Mouse (Mus musculus): ENCODE measurements around the gene Insr. TPM values are rescaled to one million over a fixed set of nuclear protein-coding genes. Genes with fewer than 3 reads are reported as not detected.

Insr gene
- total and polyA plus RNA-seq, 3 experiments, result 5.3 to 7.6 TPM; not detected in 1

GRCm38 (mm10) chr8:3280266-3280910, 971 bp upstream of the Insr start:
- H3K36me3 ChIP-seq (ENCODE audit: control insufficient read depth in 1 of 2, insufficient read depth in 2 of 2, low read length in 2 of 2), result no peaks in the 10 kb centered on the region; a peak in 2 of 4 replicates
- peaks cover 17% of the 10 kb centered on the region for H3K79me2 ChIP-seq (ENCODE audit: control insufficient read depth, insufficient read depth, low read length, poor library complexity)
- no peak for TF ChIP-seq POLR2AphosphoS2 (IDR thresholded peaks at IDR 0.05; ENCODE audit: low read length)
- TF ChIP-seq USF2 (IDR thresholded peaks at IDR 0.05; ENCODE audit: borderline replicate concordance in 1 of 2, insufficient read depth in 1 of 2, low read depth in 1 of 2, low read length in 2 of 2), result no peak
- 0 out of 2 replicates have a peak, but pooled peaks have one; percentile 44 for TF ChIP-seq MYC (IDR thresholded peaks at IDR 0.05; ENCODE audit: low read depth, low read length)
- TF ChIP-seq MAX (IDR thresholded peaks at IDR 0.05; ENCODE audit: low read length), result peak; percentile 77
- no peak for TF ChIP-seq GATA1 (IDR thresholded peaks at IDR 0.05; ENCODE audit: low read depth, low read length)
- TF ChIP-seq ELF1 (IDR thresholded peaks at IDR 0.05; ENCODE audit: low read depth, low read length), result no peak
- peak; percentile 55 for TF ChIP-seq MXI1 (IDR thresholded peaks at IDR 0.05; ENCODE audit: low read depth, low read length)
- TF ChIP-seq SMC3 (IDR thresholded peaks at IDR 0.05; ENCODE audit: low read depth, low read length), result 0 out of 2 replicates have a peak, but pooled peaks have one; percentile 2
- peak; percentile 59 for TF ChIP-seq USF1 (IDR thresholded peaks at IDR 0.05; ENCODE audit: low read depth, low read length)
- no peak for TF ChIP-seq ZNF384 (IDR thresholded peaks at IDR 0.05; ENCODE audit: low read depth, low read length)
- TF ChIP-seq CTCF (IDR thresholded peaks at IDR 0.05 in 2 of 3, conservative IDR thresholded peaks at IDR 0.05 in 1 of 3; ENCODE audit: control insufficient read depth in 1 of 3, insufficient read depth in 1 of 3, low read depth in 2 of 3, low read length in 3 of 3, poor library complexity in 1 of 3, severe bottlenecking in 1 of 3), result peak in 1 of 3 experiments; percentile 12; a peak in 1 of 6 replicates
- no peak overlapping the region for H3K27ac ChIP-seq (ENCODE audit: control insufficient read depth, low read depth, low read length)
- H3K4me1 ChIP-seq (ENCODE audit: control insufficient read depth in 1 of 2, insufficient read depth in 2 of 2, low read length in 2 of 2), result peaks cover 3 to 4% of the 10 kb centered on the region in 2 experiments; a peak in 1 of 4 replicates
- peak; percentile 64 for DNase-seq (ENCODE audit: low read depth, low spot score)
- H3K27me3 ChIP-seq (ENCODE audit: control insufficient read depth in 1 of 2, insufficient read depth in 2 of 2, low read length in 2 of 2), result no peaks in the 10 kb centered on the region
- H3K9ac ChIP-seq (ENCODE audit: control insufficient read depth, low read depth, low read length, poor library complexity, severe bottlenecking), result peak overlapping the region; percentile 64
- no peaks in the 10 kb centered on the region for H3K9me3 ChIP-seq (replicated peaks; ENCODE audit: insufficient read depth, low read length)
- peak overlapping the region; percentile 69 to 87 for H3K4me3 ChIP-seq (ENCODE audit: control insufficient read depth in 1 of 2, insufficient read depth in 1 of 2, low read depth in 2 of 2, low read length in 2 of 2)

GRCm38 (mm10) chr8:3279721-3280077, 282 bp upstream of the Insr start:
- H3K79me2 ChIP-seq (ENCODE audit: control insufficient read depth, insufficient read depth, low read length, poor library complexity), result peaks cover 17% of the 10 kb centered on the region
- peaks cover 3 to 4% of the 10 kb centered on the region in 2 experiments; a peak in 1 of 4 replicates for H3K4me1 ChIP-seq (ENCODE audit: control insufficient read depth in 1 of 2, insufficient read depth in 2 of 2, low read length in 2 of 2)
- no peak for DNase-seq (ENCODE audit: low read depth, low spot score)
- TF ChIP-seq BHLHE40 (IDR thresholded peaks at IDR 0.05; ENCODE audit: borderline replicate concordance, low read depth, low read length) (no peak), POLR2A (IDR thresholded peaks at IDR 0.05; ENCODE audit: control insufficient read depth in 1 of 2, insufficient read depth in 1 of 2, low read depth in 1 of 2, low read length in 2 of 2, poor library complexity in 1 of 2) (no peak), JUND (IDR thresholded peaks at IDR 0.05; ENCODE audit: low read depth, low read length) (no peak), CHD1 (IDR thresholded peaks at IDR 0.05; ENCODE audit: low read depth, low read length) (no peak), KAT2A (conservative IDR thresholded peaks at IDR 0.05; ENCODE audit: low read depth, low read length) (no peak), MYC (IDR thresholded peaks at IDR 0.05; ENCODE audit: low read depth, low read length) (no peak), ZNF384 (IDR thresholded peaks at IDR 0.05; ENCODE audit: low read depth, low read length) (no peak), ZKSCAN1 (IDR thresholded peaks at IDR 0.05; ENCODE audit: low read depth, low read length) (no peak), SIN3A (IDR thresholded peaks at IDR 0.05; ENCODE audit: low read length) (no peak), RCOR1 (IDR thresholded peaks at IDR 0.05; ENCODE audit: low read depth, low read length) (no peak), USF2 (IDR thresholded peaks at IDR 0.05; ENCODE audit: borderline replicate concordance in 1 of 2, insufficient read depth in 1 of 2, low read depth in 1 of 2, low read length in 2 of 2) (no peak), USF1 (IDR thresholded peaks at IDR 0.05; ENCODE audit: low read depth, low read length) (no peak), EP300 (IDR thresholded peaks at IDR 0.05; ENCODE audit: low read depth in 1 of 2, low read length in 2 of 2) (no peak), SMC3 (IDR thresholded peaks at IDR 0.05; ENCODE audit: low read depth, low read length) (no peak), MAX (IDR thresholded peaks at IDR 0.05; ENCODE audit: low read length) (no peak), CTCF (IDR thresholded peaks at IDR 0.05 in 2 of 3, conservative IDR thresholded peaks at IDR 0.05 in 1 of 3; ENCODE audit: control insufficient read depth in 1 of 3, insufficient read depth in 1 of 3, low read depth in 2 of 3, low read length in 3 of 3, poor library complexity in 1 of 3, severe bottlenecking in 1 of 3) (no peak)
- H3K9ac ChIP-seq (ENCODE audit: control insufficient read depth, low read depth, low read length, poor library complexity, severe bottlenecking), result peak overlapping the region; percentile 64
- no peaks in the 10 kb centered on the region for H3K27me3 ChIP-seq (ENCODE audit: control insufficient read depth in 1 of 2, insufficient read depth in 2 of 2, low read length in 2 of 2)
- H3K4me3 ChIP-seq (ENCODE audit: control insufficient read depth in 1 of 2, insufficient read depth in 1 of 2, low read depth in 2 of 2, low read length in 2 of 2), result peak overlapping the region; percentile 69 to 87
- H3K27ac ChIP-seq (ENCODE audit: control insufficient read depth, low read depth, low read length), result no peak overlapping the region
- H3K9me3 ChIP-seq (replicated peaks; ENCODE audit: insufficient read depth, low read length), result no peaks in the 10 kb centered on the region
- no peaks in the 10 kb centered on the region; a peak in 2 of 4 replicates for H3K36me3 ChIP-seq (ENCODE audit: control insufficient read depth in 1 of 2, insufficient read depth in 2 of 2, low read length in 2 of 2)
